Mouse (Mus musculus) macrophage (primary cell): ENCODE measurements around the gene Prkch. TPM values are rescaled to one million over a fixed set of nuclear protein-coding genes. Genes with fewer than 3 reads are reported as not detected.
A peak's percentile ranks its signal among the peaks of the same experiment; 100 is the strongest.

Experiments
- H3K27ac ChIP-seq: fragments of 350-480 bp; formaldehyde crosslinking; 2 replicates; pipeline ENCODE4 v1.9.0; 2021
- H3K36me3 ChIP-seq: fragments of 350-480 bp; formaldehyde crosslinking; 2 replicates; pipeline ENCODE4 v1.9.0; 2021; ENCODE audit errors: inconsistent target
- H3K4me3 ChIP-seq: fragments of 350-480 bp; formaldehyde crosslinking; 2 replicates; pipeline ENCODE4 v1.9.0; 2021; ENCODE audit errors: inconsistent target
- H3K79me2 ChIP-seq: fragments of 350-480 bp; formaldehyde crosslinking; 2 replicates; pipeline ENCODE4 v1.9.0; 2021; ENCODE audit errors: inconsistent target
- WGBS: methylation state at CpG from one replicate; pipeline ENCODE4 v1.1.7; 2026; ENCODE audit warnings: inconsistent platforms; ENCODE audit not compliant: missing documents; 5-methylcytosine and 5-hydroxymethylcytosine counted together
- polyA plus RNA-seq: library from polyadenylated mRNA; stranded (reverse); fragments of 250-400 nt; gene quantifications from 3 replicates; pipeline ENCODE4 v1.2.4, GENCODE M21; 2018; ENCODE audit warnings: inconsistent platforms

The Prkch gene
- polyA plus RNA-seq, 1 experiment from 2014 or later: 37.2 TPM

- Histone ChIP-seq H3K36me3 (peaks cover 28% of the 10 kb centered on the region; the same call in 1 of the 2 replicates), H3K4me3 (no peak overlapping the region), H3K79me2 (no peaks in the 10 kb centered on the region), H3K27ac (no peak overlapping the region)
- no CpG with 5 or more reads among the region's 1 CpGs for WGBS
These were observed 186.2 kb downstream of the Prkch start for GRCm38 (mm10) chr12:73770771-73771170.

- peaks cover 33% of the 10 kb centered on the region; the same call in 1 of the 2 replicates for H3K36me3 ChIP-seq
- no peak overlapping the region for H3K27ac ChIP-seq
- 81% methylated on average over 7 of the region's 7 CpGs for WGBS
- H3K4me3 ChIP-seq: no peak overlapping the region
- H3K79me2 ChIP-seq: no peaks in the 10 kb centered on the region
These were observed 190.3 kb downstream of the Prkch start for GRCm38 (mm10) chr12:73774793-73775385.

GRCm38 (mm10) chr12:73776401-73776945, 191.9 kb downstream of the Prkch start:
- Histone ChIP-seq H3K4me3 (no peak overlapping the region), H3K36me3 (peaks cover 27% of the 10 kb centered on the region; the same call in 1 of the 2 replicates), H3K79me2 (no peaks in the 10 kb centered on the region), H3K27ac (no peak overlapping the region)
- 97% methylated on average over 6 of the region's 6 CpGs for WGBS

GRCm38 (mm10) chr12:73777673-73778072, 193.1 kb downstream of the Prkch start:
- Histone ChIP-seq H3K27ac (no peak overlapping the region), H3K4me3 (no peak overlapping the region), H3K36me3 (peaks cover 27% of the 10 kb centered on the region; the same call in 1 of the 2 replicates), H3K79me2 (no peaks in the 10 kb centered on the region)
- 95% methylated on average over 9 of the region's 11 CpGs for WGBS

GRCm38 (mm10) chr12:73779332-73780231, 195.0 kb downstream of the Prkch start:
- WGBS: 14% methylated on average over 12 of the region's 13 CpGs
- Histone ChIP-seq H3K79me2 (no peaks in the 10 kb centered on the region), H3K27ac (peak overlapping the region; percentile 90), H3K4me3 (peak overlapping the region; percentile 5; the same call in 1 of the 2 replicates), H3K36me3 (peaks cover 27% of the 10 kb centered on the region; the same call in 1 of the 2 replicates)

- WGBS: 90% methylated on average over 6 of the region's 6 CpGs
- Histone ChIP-seq H3K79me2 (no peaks in the 10 kb centered on the region), H3K27ac (no peak overlapping the region), H3K36me3 (peaks cover 13% of the 10 kb centered on the region; the same call in 1 of the 2 replicates), H3K4me3 (no peak overlapping the region)
These were observed 196.9 kb downstream of the Prkch start for GRCm38 (mm10) chr12:73781425-73782032.

GRCm38 (mm10) chr12:73786909-73787308, 202.3 kb downstream of the Prkch start:
- 89% methylated on average over 8 of the region's 8 CpGs for WGBS
- H3K36me3 ChIP-seq: no peaks in the 10 kb centered on the region
- H3K4me3 ChIP-seq: no peak overlapping the region
- H3K27ac ChIP-seq: no peak overlapping the region
- H3K79me2 ChIP-seq: no peaks in the 10 kb centered on the region

- H3K4me3 ChIP-seq: no peak overlapping the region
- no peaks in the 10 kb centered on the region for H3K36me3 ChIP-seq
- H3K79me2 ChIP-seq: no peaks in the 10 kb centered on the region
- no peak overlapping the region for H3K27ac ChIP-seq
- WGBS: 93% methylated on average over 3 of the region's 3 CpGs
These were observed 204.3 kb downstream of the Prkch start for GRCm38 (mm10) chr12:73788850-73789249.

- 41% methylated on average over 5 of the region's 5 CpGs for WGBS
- H3K27ac ChIP-seq: no peak overlapping the region
- no peak overlapping the region for H3K4me3 ChIP-seq
- H3K79me2 ChIP-seq: no peaks in the 10 kb centered on the region
- H3K36me3 ChIP-seq: no peaks in the 10 kb centered on the region
These were observed 206.0 kb downstream of the Prkch start for GRCm38 (mm10) chr12:73790571-73791108.

- H3K27ac ChIP-seq: no peak overlapping the region
- no peaks in the 10 kb centered on the region for H3K36me3 ChIP-seq
- no peaks in the 10 kb centered on the region for H3K79me2 ChIP-seq
- WGBS: 90% methylated on average over 13 of the region's 13 CpGs
- no peak overlapping the region for H3K4me3 ChIP-seq
These were observed 208.6 kb downstream of the Prkch start for GRCm38 (mm10) chr12:73793216-73793615.

- 72% methylated on average over 5 of the region's 5 CpGs for WGBS
- no peak overlapping the region for H3K27ac ChIP-seq
- no peaks in the 10 kb centered on the region for H3K36me3 ChIP-seq
- H3K79me2 ChIP-seq: no peaks in the 10 kb centered on the region
- H3K4me3 ChIP-seq: no peak overlapping the region
These were observed 209.1 kb downstream of the Prkch start for GRCm38 (mm10) chr12:73793744-73794143.

- Histone ChIP-seq H3K4me3 (no peak overlapping the region), H3K36me3 (no peaks in the 10 kb centered on the region), H3K79me2 (no peaks in the 10 kb centered on the region), H3K27ac (no peak overlapping the region)
- WGBS: 42% methylated on average over 17 of the region's 17 CpGs
These were observed 209.7 kb downstream of the Prkch start for GRCm38 (mm10) chr12:73794151-73794883.

- no peak overlapping the region for H3K27ac ChIP-seq
- no peaks in the 10 kb centered on the region for H3K79me2 ChIP-seq
These were observed 215.1 kb downstream of the Prkch start for GRCm38 (mm10) chr12:73799671-73800070.

GRCm38 (mm10) chr12:73800886-73801285, 216.3 kb downstream of the Prkch start:
- no peak overlapping the region for H3K4me3 ChIP-seq
- WGBS: 33% methylated on average over 3 of the region's 3 CpGs
- H3K36me3 ChIP-seq: no peaks in the 10 kb centered on the region
- H3K27ac ChIP-seq: no peak overlapping the region
- H3K79me2 ChIP-seq: no peaks in the 10 kb centered on the region

More at GRCm38 (mm10) chr12:73799671-73800070, 215.1 kb downstream of the Prkch start:
- Histone ChIP-seq H3K36me3 (no peaks in the 10 kb centered on the region), H3K4me3 (no peak overlapping the region)
- 93% methylated on average over 5 of the region's 5 CpGs for WGBS
